Mouse (Mus musculus) urinary bladder, postnatal 25 days (tissue): ENCODE measurements around the gene 1700016C15Rik.

Experiments used
- DNase-seq: peaks from one replicate; pipeline ENCODE4 v3.0.0; 2022; ENCODE audit warnings: low spot score

The 1700016C15Rik gene

DNA sequence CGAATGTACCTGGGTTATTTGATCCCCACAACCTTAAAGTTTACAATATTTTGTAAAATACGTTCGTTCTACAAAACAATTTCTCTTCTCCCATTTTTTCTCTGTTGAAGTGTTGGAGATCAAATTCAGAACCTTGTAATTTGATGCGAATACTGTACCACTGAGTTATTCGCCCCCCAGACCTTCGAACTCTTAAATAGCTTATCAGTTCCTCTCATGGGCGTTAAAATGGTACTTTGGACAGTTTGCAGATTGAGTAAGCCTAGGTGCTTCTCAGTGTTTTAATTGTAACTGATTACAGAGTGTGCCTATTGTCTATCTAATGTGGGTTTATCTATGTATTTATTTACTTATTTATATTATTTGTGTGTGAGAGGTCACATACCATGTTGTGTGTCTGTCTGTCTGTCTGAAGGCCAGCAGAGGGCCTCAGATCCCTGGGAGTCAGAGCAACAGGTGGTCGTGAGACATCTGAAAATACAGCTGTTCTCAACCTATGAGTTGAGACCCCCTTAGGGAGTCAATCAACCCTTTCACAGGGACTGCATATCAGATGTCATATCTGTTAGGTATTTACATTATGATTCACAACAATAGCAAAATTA, 67.6 kb downstream of the 1700016C15Rik start:
- DNase-seq = no peak
